Mouse (Mus musculus): Measurements from ENCODE around the gene Evpl. TPM values are rescaled to one million over a fixed set of nuclear protein-coding genes. Genes with fewer than 3 reads are reported as not detected.

The Evpl gene
- polyA plus RNA-seq (2014; fragmentation: Illumina TruSeq; extraction: RNeasy Lipid Tissue Mini Kit (QIAGEN cat#74804)), result not detected

GRCm38 (mm10) chr11:116237742-116238395 is at the start of gene Evpl:
TSS of gene Evpl (minus strand) at chr11:116238077.

GRCm38 (mm10) chr11:116280751-116281663 is 43.1 kb upstream of the Evpl start, which contains the start of gene Galr2:
TSS of gene Galr2 (plus strand) at chr11:116280939.

GRCm38 (mm10) chr11:116274045-116274666 is 36.3 kb upstream of the Evpl start, which contains the start of gene Srp68:
TSS of gene Srp68 (minus strand) at chr11:116274217.

GRCm38 (mm10) chr11:116198639-116199531 is 39.0 kb downstream of the Evpl start, which contains the start of the genes Ten1 and Acox1:
TSS of gene Ten1 (plus strand) at chr11:116198855.
TSS of gene Acox1 (minus strand) at chr11:116199045.

Other genes with a start within 250 kb of the Evpl start
- not detected for gene Galk1, start 225.4 kb downstream of the Evpl start, polyA plus RNA-seq (2014; fragmentation: Illumina TruSeq; extraction: RNeasy Lipid Tissue Mini Kit (QIAGEN cat#74804))
- 1,980 TPM for gene H3f3b, start 210.1 kb downstream of the Evpl start, polyA plus RNA-seq (2014; fragmentation: Illumina TruSeq; extraction: RNeasy Lipid Tissue Mini Kit (QIAGEN cat#74804))
- 2.9 TPM for gene Unk, start 207.8 kb downstream of the Evpl start, polyA plus RNA-seq (2014; fragmentation: Illumina TruSeq; extraction: RNeasy Lipid Tissue Mini Kit (QIAGEN cat#74804))
- 0.23 TPM for gene Unc13d, start 160.1 kb downstream of the Evpl start, polyA plus RNA-seq (2014; fragmentation: Illumina TruSeq; extraction: RNeasy Lipid Tissue Mini Kit (QIAGEN cat#74804))
- 15.5 TPM for gene Wbp2, start 151.1 kb downstream of the Evpl start, polyA plus RNA-seq (2014; fragmentation: Illumina TruSeq; extraction: RNeasy Lipid Tissue Mini Kit (QIAGEN cat#74804))
- not detected for gene Trim47, start 110.9 kb downstream of the Evpl start, polyA plus RNA-seq (2014; fragmentation: Illumina TruSeq; extraction: RNeasy Lipid Tissue Mini Kit (QIAGEN cat#74804))
- gene Trim65, start 106.9 kb downstream of the Evpl start, polyA plus RNA-seq (2014; fragmentation: Illumina TruSeq; extraction: RNeasy Lipid Tissue Mini Kit (QIAGEN cat#74804)), result 4.9 TPM
- gene Mrpl38, start 99.2 kb downstream of the Evpl start, polyA plus RNA-seq (2014; fragmentation: Illumina TruSeq; extraction: RNeasy Lipid Tissue Mini Kit (QIAGEN cat#74804)), result 1.3 TPM
- 14.4 TPM for gene Fbf1, start 69.9 kb downstream of the Evpl start, polyA plus RNA-seq (2014; fragmentation: Illumina TruSeq; extraction: RNeasy Lipid Tissue Mini Kit (QIAGEN cat#74804))
- 1.7 TPM for gene Ten1, start 39.2 kb downstream of the Evpl start, polyA plus RNA-seq (2014; fragmentation: Illumina TruSeq; extraction: RNeasy Lipid Tissue Mini Kit (QIAGEN cat#74804))
- 40.9 TPM for gene Acox1, start 39.0 kb downstream of the Evpl start, polyA plus RNA-seq (2014; fragmentation: Illumina TruSeq; extraction: RNeasy Lipid Tissue Mini Kit (QIAGEN cat#74804))
- 10.1 TPM for gene Srp68, start 36.1 kb upstream of the Evpl start, polyA plus RNA-seq (2014; fragmentation: Illumina TruSeq; extraction: RNeasy Lipid Tissue Mini Kit (QIAGEN cat#74804))
- gene Galr2, start 42.9 kb upstream of the Evpl start, polyA plus RNA-seq (2014; fragmentation: Illumina TruSeq; extraction: RNeasy Lipid Tissue Mini Kit (QIAGEN cat#74804)), result not detected
- gene Exoc7, start 69.2 kb upstream of the Evpl start, polyA plus RNA-seq (2014; fragmentation: Illumina TruSeq; extraction: RNeasy Lipid Tissue Mini Kit (QIAGEN cat#74804)), result 5.8 TPM
- 0.23 TPM for gene Foxj1, start 97.3 kb upstream of the Evpl start, polyA plus RNA-seq (2014; fragmentation: Illumina TruSeq; extraction: RNeasy Lipid Tissue Mini Kit (QIAGEN cat#74804))
- 0.88 TPM for gene Rnf157, start 175.0 kb upstream of the Evpl start, polyA plus RNA-seq (2014; fragmentation: Illumina TruSeq; extraction: RNeasy Lipid Tissue Mini Kit (QIAGEN cat#74804))
- gene Ubald2, start 196.0 kb upstream of the Evpl start, polyA plus RNA-seq (2014; fragmentation: Illumina TruSeq; extraction: RNeasy Lipid Tissue Mini Kit (QIAGEN cat#74804)), result 7.1 TPM
- not detected for gene Qrich2, start 228.2 kb upstream of the Evpl start, polyA plus RNA-seq (2014; fragmentation: Illumina TruSeq; extraction: RNeasy Lipid Tissue Mini Kit (QIAGEN cat#74804))